Mouse (Mus musculus) hindbrain, embryonic 14.5 days (tissue): ENCODE data around the gene Adcy7. TPM values are rescaled to one million over a fixed set of nuclear protein-coding genes. Genes with fewer than 3 reads are reported as not detected.
A peak's percentile ranks its signal among the peaks of the same experiment; 100 is the strongest.

Experiments used
- ATAC-seq: fragments of 200-750 bp; cut with Nextera tagmentation; 2 replicates; pipeline ENCODE4 v1.8.0; 2017; ENCODE audit warnings: moderate number of reproducible peaks, mild to moderate bottlenecking, moderate TSS enrichment, moderate library complexity; ENCODE audit not compliant: low FRiP score
- DNase-seq: peaks from one replicate; pipeline ENCODE4 v3.0.0-alpha.2; 2015; ENCODE audit warnings: low spot score
- H3K27ac ChIP-seq: fragments of 300-500 bp; sonication (generic); 2 replicates; pipeline ENCODE4 v1.5.1; 2014; ENCODE audit warnings: mild to moderate bottlenecking, moderate library complexity
- H3K27me3 ChIP-seq: fragments of 300-500 bp; sonication (generic); 2 replicates; pipeline ENCODE4 v1.6.1; 2014; ENCODE audit warnings: mild to moderate bottlenecking, low read length, mixed read lengths; ENCODE audit not compliant: control insufficient read depth, insufficient read depth
- H3K36me3 ChIP-seq: fragments of 300-500 bp; sonication (generic); replicated peaks from 2 replicates; pipeline ENCODE4 v1.6.1; 2014; ENCODE audit not compliant: control insufficient read depth, insufficient read depth
- H3K4me1 ChIP-seq: fragments of 300-500 bp; sonication (generic); replicated peaks from 2 replicates; pipeline ENCODE4 v1.6.1; 2014; ENCODE audit warnings: antibody characterized with exemption, low read length, mixed read lengths; ENCODE audit not compliant: control insufficient read depth, insufficient read depth
- H3K4me2 ChIP-seq: fragments of 300-500 bp; sonication (generic); replicated peaks from 2 replicates; pipeline ENCODE4 v1.6.1; 2014; ENCODE audit warnings: mild to moderate bottlenecking, moderate library complexity
- H3K4me3 ChIP-seq: fragments of 300-500 bp; sonication (generic); replicated peaks from 2 replicates; pipeline ENCODE4 v1.5.1; 2014; ENCODE audit warnings: mild to moderate bottlenecking, low read length
- H3K9ac ChIP-seq: fragments of 300-500 bp; sonication (generic); 2 replicates; pipeline ENCODE4 v1.6.1; 2014
- H3K9me3 ChIP-seq: fragments of 300-500 bp; sonication (generic); 2 replicates; pipeline ENCODE4 v1.6.1; 2016; ENCODE audit warnings: low read length; ENCODE audit not compliant: control insufficient read depth
- WGBS: fragments of 180-500 bp; shearing (Covaris S2); extraction: QIAGEN DNeasy Blood & Tissue Kit; methylation state at CpG from one replicate; pipeline ENCODE4 v1.1.7; 2014; 5-methylcytosine and 5-hydroxymethylcytosine counted together
- polyA plus RNA-seq: library from polyadenylated mRNA; unstranded; fragments of >200 nt; fragmentation: Nextera tagmentation; extraction: Ambion mirVana; gene quantifications from 2 replicates; pipeline ENCODE4 v1.2.1, GENCODE M21; 2014

The Adcy7 gene
- polyA plus RNA-seq, 1 experiment from 2014 or later, result 4.9 TPM

DNA sequence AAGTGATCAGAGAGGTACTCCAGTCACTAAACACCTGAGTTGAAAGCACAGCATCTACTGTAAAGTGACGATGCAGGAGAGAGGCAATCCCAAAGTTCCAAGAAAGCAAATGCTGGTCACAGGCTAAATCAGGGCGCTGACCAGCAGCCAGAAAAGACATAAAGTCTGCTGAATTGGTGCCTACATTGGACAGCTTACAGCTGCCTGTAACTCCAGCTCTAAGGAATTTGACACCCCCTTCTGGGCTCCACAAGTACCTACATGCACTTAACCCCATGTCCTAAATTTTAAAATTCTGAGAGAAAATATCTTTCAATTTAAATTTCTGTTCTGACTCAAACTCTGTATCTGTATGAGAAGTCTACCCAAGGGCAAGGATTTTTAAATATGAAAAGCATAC is 87.8 kb downstream of the Adcy7 start:
- H3K36me3 ChIP-seq, result peaks cover 42% of the 10 kb centered on the region
- H3K27me3 ChIP-seq, result no peaks in the 10 kb centered on the region
- DNase-seq (no peak), ATAC-seq (no peak)
- 95% methylated on average over 2 of the region's 2 CpGs for WGBS
- no peaks in the 10 kb centered on the region for H3K9me3 ChIP-seq
- no peak overlapping the region for H3K4me3 ChIP-seq
- no peak overlapping the region for H3K9ac ChIP-seq
- peaks cover 18% of the 10 kb centered on the region for H3K4me1 ChIP-seq
- no peak overlapping the region for H3K27ac ChIP-seq
- peak overlapping the region; percentile 99 for H3K4me2 ChIP-seq

DNA sequence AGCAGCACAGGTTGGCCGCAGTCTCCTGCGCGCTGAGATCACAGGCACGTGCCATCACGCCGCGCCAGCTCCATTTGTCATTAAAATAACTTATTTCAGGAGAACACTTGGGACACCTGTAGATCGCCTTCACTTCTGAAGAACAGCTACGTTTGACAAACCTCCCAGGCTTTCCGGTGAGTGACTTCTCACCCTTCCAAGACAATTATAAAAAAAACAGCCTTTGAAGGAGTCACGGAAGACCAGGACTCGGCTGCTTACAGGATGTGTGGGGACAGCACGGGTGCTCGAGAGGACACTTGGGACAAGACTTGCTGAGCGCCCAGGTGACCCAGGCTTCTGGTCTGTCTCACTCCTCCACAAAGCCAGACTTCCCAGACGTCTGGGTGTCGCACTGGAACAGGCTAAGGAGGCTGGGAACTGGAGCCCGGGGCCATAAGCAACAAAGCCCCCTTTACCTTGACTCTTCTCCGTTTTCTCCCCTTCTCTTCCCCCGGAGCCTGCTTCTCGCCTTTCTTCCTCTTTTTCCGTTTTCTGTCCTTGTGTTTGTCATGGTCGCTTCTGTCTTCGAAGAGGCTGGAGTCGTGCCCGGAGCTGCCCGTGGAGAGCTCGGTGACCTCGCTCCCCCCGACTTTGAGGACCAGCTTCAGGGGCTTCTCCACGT is 89.0 kb downstream of the Adcy7 start:
- 2% methylated on average over 31 of the region's 31 CpGs for WGBS
- H3K9me3 ChIP-seq, result no peaks in the 10 kb centered on the region
- H3K27me3 ChIP-seq, result no peaks in the 10 kb centered on the region
- H3K4me1 ChIP-seq, result peaks cover 18% of the 10 kb centered on the region
- peak overlapping the region; percentile 86 for H3K4me3 ChIP-seq
- H3K4me2 ChIP-seq, result peak overlapping the region; percentile 99
- DNase-seq (no peak), ATAC-seq (peak; percentile 32; the same call in 1 of the 2 replicates)
- peak overlapping the region; percentile 90 for H3K9ac ChIP-seq
- H3K27ac ChIP-seq, result peak overlapping the region; percentile 84
- peaks cover 30% of the 10 kb centered on the region for H3K36me3 ChIP-seq

DNA sequence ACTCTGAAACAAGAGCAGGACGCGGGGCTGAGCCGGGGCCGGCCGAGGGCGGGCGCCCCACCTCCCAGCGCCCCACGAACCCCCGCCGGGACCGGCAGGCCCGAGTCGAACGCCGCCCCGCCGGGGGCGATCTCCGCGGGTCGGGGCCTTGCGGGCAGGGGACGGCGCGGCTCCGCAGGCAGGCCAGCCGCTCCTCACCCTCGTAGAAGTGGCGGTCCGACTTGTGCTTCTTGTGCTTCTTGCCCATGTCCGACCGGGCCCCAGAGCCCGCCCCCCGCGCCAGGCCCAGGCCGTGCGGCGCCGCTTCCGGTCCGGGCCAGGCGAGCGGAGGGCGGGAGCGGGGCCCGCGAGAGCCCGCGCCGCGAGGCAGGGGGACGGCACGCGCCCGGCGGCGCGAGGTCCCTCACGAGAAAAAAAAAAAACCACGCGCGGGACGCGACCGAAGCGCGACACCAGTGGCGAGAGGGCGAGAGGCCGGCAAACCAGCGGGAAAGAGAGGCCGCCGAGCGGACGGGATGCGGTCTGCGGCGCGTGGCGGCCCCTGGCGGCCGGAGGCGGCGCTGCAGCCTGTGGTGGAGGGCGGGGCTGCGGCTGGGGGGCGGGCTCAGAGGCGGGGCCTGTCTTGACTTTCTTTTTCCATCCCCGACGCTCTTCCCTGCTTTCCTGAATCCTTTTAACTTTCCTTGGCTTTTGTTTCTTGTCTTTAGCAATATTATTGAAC is 89.7 kb downstream of the Adcy7 start, which contains the start of gene Brd7:
Gene Brd7, minus strand, starts transcription at position 487 of the 721 bp plus-strand sequence.
- peak; percentile 87 for DNase-seq
- H3K27ac ChIP-seq, result peak within 1 kb of the TSS; percentile 84
- no peaks in the 10 kb centered on the region for H3K9me3 ChIP-seq
- peak within 1 kb of the TSS; percentile 90 for H3K9ac ChIP-seq
- peak within 1 kb of the TSS; percentile 99 for H3K4me2 ChIP-seq
- H3K36me3 ChIP-seq, result peaks cover 23% of the 10 kb centered on the region
- under 1% methylated on average over 70 of the region's 91 CpGs for WGBS
- H3K4me3 ChIP-seq, result peak within 1 kb of the TSS; percentile 86
- ATAC-seq, result peak; percentile 87
- H3K4me1 ChIP-seq, result peaks cover 18% of the 10 kb centered on the region
- no peaks in the 10 kb centered on the region for H3K27me3 ChIP-seq

DNA sequence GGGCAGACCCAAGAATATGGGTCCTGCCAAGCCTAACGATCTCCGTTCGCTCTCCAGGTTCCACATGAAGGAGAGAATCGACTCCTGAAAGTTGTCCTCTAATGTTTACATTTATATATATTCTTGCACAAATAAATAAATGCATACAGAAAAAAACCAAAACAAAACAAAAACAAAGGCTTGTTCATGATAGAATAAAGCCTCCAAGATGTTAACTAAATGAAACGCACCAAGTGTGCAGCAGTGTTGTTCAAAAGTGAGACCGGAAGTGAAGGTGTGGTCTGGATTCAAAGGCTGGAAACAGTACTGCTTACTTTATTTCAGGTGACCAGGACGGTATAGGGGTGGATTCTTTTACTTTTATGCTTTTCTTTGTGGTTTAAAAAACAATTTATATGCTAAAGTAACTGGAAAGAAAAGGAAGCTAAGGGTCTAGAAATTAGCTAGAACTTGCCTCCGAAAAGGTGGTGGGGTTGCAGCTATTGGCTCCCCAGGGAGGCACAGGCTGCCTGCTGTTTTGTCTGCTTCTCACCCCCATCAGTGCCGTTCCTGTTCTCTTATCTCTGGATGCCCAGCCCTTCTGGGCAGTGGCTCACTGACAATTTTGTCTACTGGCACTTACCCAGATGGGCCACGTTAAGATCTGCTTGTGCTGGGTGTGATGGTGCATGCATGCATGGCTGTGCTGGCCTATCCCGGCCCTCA is 90.4 kb downstream of the Adcy7 start:
- Histone ChIP-seq H3K9me3 (no peaks in the 10 kb centered on the region), H3K36me3 (peaks cover 16% of the 10 kb centered on the region), H3K9ac (0 out of 2 replicates have a peak overlapping the region, but pooled peaks have one; percentile 90), H3K4me3 (peak overlapping the region; percentile 86), H3K4me2 (peak overlapping the region; percentile 99), H3K27me3 (no peaks in the 10 kb centered on the region), H3K27ac (no peak overlapping the region), H3K4me1 (peaks cover 18% of the 10 kb centered on the region)
- ATAC-seq (no peak), DNase-seq (no peak)
- WGBS, result 36% methylated on average over 11 of the region's 11 CpGs

DNA sequence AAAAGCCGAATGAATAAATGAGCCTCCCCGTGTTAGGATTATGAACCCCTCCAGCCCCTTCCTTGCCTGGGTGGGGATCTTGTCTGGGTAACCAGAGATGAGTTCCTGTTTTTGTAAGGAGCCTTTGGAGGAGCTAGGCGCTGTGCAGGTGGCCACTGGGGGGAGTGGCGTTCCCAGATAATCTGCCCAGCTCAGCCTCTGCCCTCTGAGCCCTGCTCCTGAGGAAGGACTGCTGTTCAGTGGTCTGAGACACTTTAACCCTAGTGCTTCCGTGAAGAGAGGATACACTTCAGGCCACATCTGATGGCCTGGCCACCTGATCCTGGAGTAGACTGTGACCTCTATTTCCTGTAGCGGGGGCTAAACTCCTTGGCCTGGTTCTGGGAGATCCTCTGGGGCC is 97.0 kb downstream of the Adcy7 start:
- no peaks in the 10 kb centered on the region for H3K9me3 ChIP-seq
- no peak overlapping the region for H3K4me2 ChIP-seq
- H3K36me3 ChIP-seq, result no peaks in the 10 kb centered on the region
- no peak for ATAC-seq
- H3K27me3 ChIP-seq, result no peaks in the 10 kb centered on the region
- H3K4me1 ChIP-seq, result peaks cover 3% of the 10 kb centered on the region; the same call in 1 of the 2 replicates
- H3K9ac ChIP-seq, result no peak overlapping the region
- no peak overlapping the region for H3K4me3 ChIP-seq
- 21% methylated on average over 6 of the region's 6 CpGs for WGBS
- no peak for DNase-seq
- no peak overlapping the region for H3K27ac ChIP-seq

DNA sequence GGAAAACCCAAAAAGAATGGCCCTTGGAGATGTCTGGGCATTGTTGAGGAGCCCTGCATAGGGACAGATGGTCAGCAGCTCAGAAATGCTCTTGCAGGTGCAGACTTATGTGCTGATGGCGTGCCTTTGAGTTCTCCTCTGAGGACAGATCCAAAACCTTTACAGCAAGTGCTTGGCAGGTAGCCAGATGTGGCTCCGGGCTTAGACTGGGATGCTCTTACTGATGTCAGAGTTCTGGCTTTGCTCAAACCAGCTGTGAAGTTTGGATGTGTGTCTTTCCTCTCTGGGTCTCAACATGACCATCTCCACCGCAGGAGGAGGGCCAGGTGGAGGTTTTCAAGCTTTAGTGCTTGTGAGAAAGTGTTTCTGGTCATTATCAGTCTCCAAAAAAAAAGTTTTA is 97.6 kb downstream of the Adcy7 start:
- Histone ChIP-seq H3K4me3 (no peak overlapping the region), H3K36me3 (no peaks in the 10 kb centered on the region), H3K9me3 (no peaks in the 10 kb centered on the region), H3K4me2 (no peak overlapping the region), H3K4me1 (peaks cover 3% of the 10 kb centered on the region; the same call in 1 of the 2 replicates), H3K9ac (no peak overlapping the region), H3K27me3 (no peaks in the 10 kb centered on the region), H3K27ac (no peak overlapping the region)
- ATAC-seq (no peak), DNase-seq (no peak)
- 63% methylated on average over 3 of the region's 3 CpGs for WGBS

DNA sequence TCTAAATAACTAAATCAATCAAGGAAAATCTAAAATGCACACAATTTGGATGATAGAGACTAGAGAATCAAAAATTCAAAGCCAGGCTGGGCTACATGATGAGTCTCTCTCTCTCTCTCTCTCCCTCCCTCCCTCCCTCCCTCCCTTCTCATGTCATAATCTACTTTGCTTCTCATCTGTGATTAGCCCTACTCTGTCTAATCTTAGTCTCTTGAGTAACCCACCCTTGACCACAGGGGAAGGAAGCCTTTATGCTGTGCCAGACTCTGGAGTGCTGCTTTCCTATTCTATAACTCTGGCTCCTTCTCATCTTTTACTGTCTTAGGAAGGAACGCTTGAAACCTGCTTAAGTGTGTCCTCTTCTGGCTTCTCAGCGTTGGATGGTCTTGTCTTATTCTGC is 99.3 kb downstream of the Adcy7 start:
- no peak for ATAC-seq
- H3K9ac ChIP-seq, result no peak overlapping the region
- H3K4me1 ChIP-seq, result peaks cover 9% of the 10 kb centered on the region
- 89% methylated on average over 2 of the region's 2 CpGs for WGBS
- H3K4me3 ChIP-seq, result no peak overlapping the region
- no peak overlapping the region for H3K4me2 ChIP-seq
- H3K27ac ChIP-seq, result no peak overlapping the region
- DNase-seq, result no peak
- no peaks in the 10 kb centered on the region for H3K36me3 ChIP-seq
- H3K27me3 ChIP-seq, result no peaks in the 10 kb centered on the region
- H3K9me3 ChIP-seq, result no peaks in the 10 kb centered on the region

DNA sequence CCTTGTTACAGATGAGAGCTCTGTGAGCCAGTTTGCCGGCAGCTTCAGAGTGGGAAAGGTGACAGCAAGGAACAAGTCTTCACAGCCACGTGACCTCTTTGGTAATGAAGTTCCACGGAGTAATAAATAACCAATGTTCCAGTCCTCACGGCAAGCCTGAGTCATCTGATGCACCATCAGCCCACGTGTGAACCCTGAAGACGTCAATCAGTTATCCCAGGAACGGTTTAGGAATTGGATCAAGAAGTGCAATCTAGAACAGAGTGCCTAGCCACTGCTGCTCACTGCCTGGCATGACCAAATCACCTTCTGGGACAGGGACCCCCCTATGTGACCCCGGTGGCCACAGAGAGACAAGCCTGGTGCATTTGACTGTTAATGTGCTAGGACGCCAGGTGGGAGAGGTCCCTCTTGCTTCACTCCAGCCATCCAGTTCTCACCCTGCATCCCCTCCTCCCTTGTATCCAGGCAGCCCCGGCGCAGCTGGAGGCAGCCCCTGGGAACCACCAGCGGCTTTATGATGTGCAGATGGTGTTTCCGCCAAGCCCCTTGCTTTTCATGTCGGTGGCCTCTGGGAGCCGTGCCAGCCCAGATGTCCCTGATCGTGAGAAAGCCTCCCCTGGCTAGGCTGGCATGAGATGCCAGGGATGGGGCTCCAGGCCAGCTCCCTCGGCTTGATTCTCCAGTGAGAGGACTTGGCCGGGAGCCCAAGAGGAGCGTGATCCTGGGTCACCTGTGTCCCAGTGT is 104.8 kb downstream of the Adcy7 start:
- DNase-seq, result peak; percentile 73
- H3K27me3 ChIP-seq, result no peaks in the 10 kb centered on the region
- peak; percentile 76; the same call in 1 of the 2 replicates for ATAC-seq
- no peaks in the 10 kb centered on the region for H3K9me3 ChIP-seq
- H3K4me1 ChIP-seq, result peaks cover 16% of the 10 kb centered on the region
- 33% methylated on average over 19 of the region's 19 CpGs for WGBS
- H3K36me3 ChIP-seq, result no peaks in the 10 kb centered on the region
- no peak overlapping the region for H3K4me2 ChIP-seq
- H3K9ac ChIP-seq, result no peak overlapping the region
- H3K4me3 ChIP-seq, result no peak overlapping the region
- peak overlapping the region; percentile 7; the same call in 1 of the 2 replicates for H3K27ac ChIP-seq
